Mouse (Mus musculus): ENCODE measurements at regions not wholly inside any gene's neighbourhood (a gene's known extent, or its start where the extent isn't known, plus 50 kb on each side); places are given as distances from the start of the nearest gene placed in this dataset.

DNA sequence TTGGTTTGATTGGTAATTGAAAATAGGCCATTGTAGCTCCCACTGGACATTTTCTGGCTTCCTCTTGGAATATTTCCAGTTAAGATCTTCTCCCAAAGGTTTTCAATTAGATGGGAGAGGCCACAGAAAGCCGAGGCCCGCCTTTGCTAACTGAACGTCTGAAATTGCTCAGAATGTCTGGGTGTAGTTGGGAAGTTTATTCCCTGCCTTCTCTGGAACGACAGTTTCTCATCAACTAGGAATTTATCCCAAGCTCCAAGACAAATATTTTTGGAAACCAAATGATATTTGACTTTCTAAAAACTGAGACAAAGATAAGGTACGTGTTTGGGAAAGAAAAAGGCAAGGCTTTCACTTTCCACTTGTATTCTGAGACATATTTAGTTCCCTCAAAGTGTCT lies 414.4 kb downstream of the Ttll7 start:
- H3K27ac ChIP-seq (ENCODE audit: control insufficient read depth, low read depth, low read length), result no peak overlapping the region
- H3K4me3 ChIP-seq (ENCODE audit: control insufficient read depth in 1 of 2, insufficient read depth in 1 of 2, low read depth in 2 of 2, low read length in 2 of 2), result no peak overlapping the region
- no peaks in the 10 kb centered on the region for H3K36me3 ChIP-seq (ENCODE audit: control insufficient read depth in 1 of 2, insufficient read depth in 2 of 2, low read length in 2 of 2)
- TF ChIP-seq MAZ (IDR thresholded peaks at IDR 0.05; ENCODE audit: low read depth, low read length) (no peak), POLR2AphosphoS2 (IDR thresholded peaks at IDR 0.05; ENCODE audit: low read length) (no peak), TAL1 (IDR thresholded peaks at IDR 0.05; ENCODE audit: low read length) (no peak), MYB (IDR thresholded peaks at IDR 0.05; ENCODE audit: low read depth, low read length) (no peak), ZC3H11A (IDR thresholded peaks at IDR 0.05; ENCODE audit: low read depth, low read length) (no peak), GABPA (IDR thresholded peaks at IDR 0.05; ENCODE audit: low read depth, low read length) (no peak)
- no peaks in the 10 kb centered on the region for H3K9me3 ChIP-seq (replicated peaks; ENCODE audit: insufficient read depth, low read length)
- no peaks in the 10 kb centered on the region for H3K79me2 ChIP-seq (ENCODE audit: control insufficient read depth, insufficient read depth, low read length, poor library complexity)
- no peak for DNase-seq (ENCODE audit: low read depth, low spot score)
- no peak overlapping the region for H3K9ac ChIP-seq (ENCODE audit: control insufficient read depth, low read depth, low read length, poor library complexity, severe bottlenecking)
- H3K4me1 ChIP-seq (ENCODE audit: control insufficient read depth in 1 of 2, insufficient read depth in 2 of 2, low read length in 2 of 2), result no peaks in the 10 kb centered on the region
- no peaks in the 10 kb centered on the region for H3K27me3 ChIP-seq (ENCODE audit: control insufficient read depth in 1 of 2, insufficient read depth in 2 of 2, low read length in 2 of 2)

DNA sequence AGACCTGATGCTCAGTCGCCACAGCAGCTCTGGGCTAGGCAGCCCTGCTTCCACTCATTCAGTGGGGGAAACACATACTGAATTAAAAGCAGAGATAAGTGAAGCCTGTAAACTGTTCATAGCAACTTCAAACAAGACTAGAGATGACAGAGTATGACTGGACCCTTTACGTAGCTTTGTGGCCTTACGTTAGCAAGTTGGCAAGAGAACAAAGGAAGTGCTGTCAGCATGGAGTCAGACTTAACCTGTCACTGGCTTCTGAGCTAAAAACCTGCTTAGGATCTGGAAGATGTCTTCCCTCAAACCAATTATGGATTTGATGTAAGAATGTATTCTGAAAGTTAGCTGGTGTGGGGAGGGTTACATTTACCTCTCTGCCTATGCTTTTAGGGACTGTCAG lies 421.3 kb downstream of the Ttll7 start:
- Histone ChIP-seq H3K9ac (ENCODE audit: control insufficient read depth, low read depth, low read length, poor library complexity, severe bottlenecking) (no peak overlapping the region), H3K27ac (ENCODE audit: control insufficient read depth, low read depth, low read length) (no peak overlapping the region), H3K36me3 (ENCODE audit: control insufficient read depth in 1 of 2, insufficient read depth in 2 of 2, low read length in 2 of 2) (no peaks in the 10 kb centered on the region), H3K27me3 (ENCODE audit: control insufficient read depth in 1 of 2, insufficient read depth in 2 of 2, low read length in 2 of 2) (no peaks in the 10 kb centered on the region), H3K4me1 (ENCODE audit: control insufficient read depth in 1 of 2, insufficient read depth in 2 of 2, low read length in 2 of 2) (no peaks in the 10 kb centered on the region), H3K79me2 (ENCODE audit: control insufficient read depth, insufficient read depth, low read length, poor library complexity) (no peaks in the 10 kb centered on the region), H3K4me3 (ENCODE audit: control insufficient read depth in 1 of 2, insufficient read depth in 1 of 2, low read depth in 2 of 2, low read length in 2 of 2) (no peak overlapping the region), H3K9me3 (replicated peaks; ENCODE audit: insufficient read depth, low read length) (no peaks in the 10 kb centered on the region)
- no peak for DNase-seq (ENCODE audit: low read depth, low spot score)
- TF ChIP-seq MEF2A (IDR thresholded peaks at IDR 0.05; ENCODE audit: extremely low read depth, insufficient replicate concordance, low read depth, low read length, poor library complexity, severe bottlenecking) (no peak), HCFC1 (IDR thresholded peaks at IDR 0.05; ENCODE audit: low read depth, low read length) (no peak), MAFK (IDR thresholded peaks at IDR 0.05; ENCODE audit: borderline replicate concordance, low read depth, low read length) (no peak), MYB (IDR thresholded peaks at IDR 0.05; ENCODE audit: low read depth, low read length) (no peak), ZC3H11A (IDR thresholded peaks at IDR 0.05; ENCODE audit: low read depth, low read length) (no peak), POLR2AphosphoS2 (IDR thresholded peaks at IDR 0.05; ENCODE audit: low read length) (no peak), MAX (IDR thresholded peaks at IDR 0.05; ENCODE audit: low read length) (no peak), EP300 (IDR thresholded peaks at IDR 0.05; ENCODE audit: low read depth in 1 of 2, low read length in 2 of 2) (no peak), CHD1 (IDR thresholded peaks at IDR 0.05; ENCODE audit: low read depth, low read length) (no peak), NRF1 (IDR thresholded peaks at IDR 0.05; ENCODE audit: insufficient read depth, low read depth, low read length, poor library complexity, severe bottlenecking) (no peak), USF2 (IDR thresholded peaks at IDR 0.05; ENCODE audit: borderline replicate concordance in 1 of 2, insufficient read depth in 1 of 2, low read depth in 1 of 2, low read length in 2 of 2) (no peak), NELFE (IDR thresholded peaks at IDR 0.05; ENCODE audit: low read depth, low read length) (no peak), GATA1 (IDR thresholded peaks at IDR 0.05; ENCODE audit: low read depth, low read length) (no peak), TBP (IDR thresholded peaks at IDR 0.05; ENCODE audit: low read depth, low read length) (no peak)

All from MEL (cell line).